Mouse (Mus musculus) midbrain, embryonic 16.5 days (tissue): ENCODE results near the gene Gm20696. TPM values are rescaled to one million over a fixed set of nuclear protein-coding genes. Genes with fewer than 3 reads are reported as not detected.

Experiments used
- ATAC-seq: fragments of 200-750 bp; cut with Nextera tagmentation; 2 replicates; pipeline ENCODE4 v1.8.0; 2017; ENCODE audit warnings: moderate TSS enrichment
- H3K27ac ChIP-seq: fragments of 300-500 bp; sonication (generic); 2 replicates; pipeline ENCODE4 v1.5.1; 2014; ENCODE audit warnings: mild to moderate bottlenecking, low read length, mixed read lengths
- H3K27me3 ChIP-seq: fragments of 300-500 bp; sonication (generic); 2 replicates; pipeline ENCODE4 v1.6.1; 2014; ENCODE audit warnings: low read depth, low read length, mixed read lengths; ENCODE audit not compliant: control insufficient read depth, insufficient read depth
- H3K36me3 ChIP-seq: fragments of 300-500 bp; sonication (generic); 2 replicates; pipeline ENCODE4 v1.6.1; 2014; ENCODE audit warnings: mild to moderate bottlenecking, low read length, moderate library complexity, mixed read lengths; ENCODE audit not compliant: control insufficient read depth, insufficient read depth
- H3K4me1 ChIP-seq: fragments of 300-500 bp; sonication (generic); 2 replicates; pipeline ENCODE4 v1.6.1; 2014; ENCODE audit warnings: mild to moderate bottlenecking, low read length, mixed read lengths; ENCODE audit not compliant: control insufficient read depth, insufficient read depth
- H3K4me2 ChIP-seq: fragments of 300-500 bp; sonication (generic); 2 replicates; pipeline ENCODE4 v1.6.1; 2014; ENCODE audit warnings: mild to moderate bottlenecking, low read length, mixed read lengths
- H3K4me3 ChIP-seq: fragments of 300-500 bp; sonication (generic); 2 replicates; pipeline ENCODE4 v1.5.1; 2014; ENCODE audit warnings: low read depth, mild to moderate bottlenecking, low read length, moderate library complexity, mixed read lengths
- H3K9ac ChIP-seq: fragments of 300-500 bp; sonication (generic); 2 replicates; pipeline ENCODE4 v1.6.1; 2014; ENCODE audit warnings: low read depth, low read length, mixed read lengths
- H3K9me3 ChIP-seq: fragments of 300-500 bp; sonication (generic); replicated peaks from 2 replicates; pipeline ENCODE4 v1.6.1; 2014; ENCODE audit warnings: mild to moderate bottlenecking, low read length, mixed read lengths; ENCODE audit not compliant: control insufficient read depth, poor library complexity, severe bottlenecking
- WGBS: fragments of 180-500 bp; shearing (Covaris S2); extraction: QIAGEN DNeasy Blood & Tissue Kit; methylation state at CpG from one replicate; pipeline ENCODE4 v1.1.7; 2014; 5-methylcytosine and 5-hydroxymethylcytosine counted together
- polyA plus RNA-seq: library from polyadenylated mRNA; unstranded; fragments of >200 nt; fragmentation: Nextera tagmentation; extraction: Ambion mirVana; gene quantifications from 2 replicates; pipeline ENCODE4 v1.2.1, GENCODE M21; 2015

Gene Gm20696
- polyA plus RNA-seq, 1 experiment from 2014 or later = 2.4 TPM

- Histone ChIP-seq H3K4me3 (0 out of 2 replicates have a peak overlapping the region, but pooled peaks have one; percentile 5), H3K36me3 (no peaks in the 10 kb centered on the region), H3K27me3 (no peaks in the 10 kb centered on the region), H3K4me1 (peaks cover 13% of the 10 kb centered on the region), H3K9ac (peak overlapping the region; percentile 15; the same call in 1 of the 2 replicates), H3K27ac (peak overlapping the region; percentile 51), H3K4me2 (peak overlapping the region; percentile 46), H3K9me3 (no peaks in the 10 kb centered on the region)
- ATAC-seq = peak; percentile 93
- 23% methylated on average over 20 of the region's 20 CpGs for WGBS
Observed at GRCm38 (mm10) chr6:99485217-99485883, 181.2 kb downstream of the Gm20696 start.

DNA sequence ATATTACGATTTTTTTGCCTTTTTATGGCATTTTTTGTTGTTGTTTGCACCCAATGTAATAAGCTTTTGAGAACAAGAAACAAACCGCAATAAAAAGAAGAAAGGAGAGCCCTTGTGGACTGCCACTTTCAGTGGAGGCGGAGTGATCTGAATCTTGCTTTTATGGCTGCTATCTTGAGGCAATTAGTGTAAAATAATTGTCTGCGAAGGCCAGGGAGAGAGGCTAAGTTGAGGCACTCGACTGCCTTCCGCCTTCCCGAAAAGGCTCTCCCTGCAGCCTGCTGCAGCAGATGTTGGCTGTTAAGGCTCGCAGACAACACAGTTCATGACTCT is 181.7 kb downstream of the Gm20696 start:
- no peaks in the 10 kb centered on the region for H3K27me3 ChIP-seq
- H3K4me1 ChIP-seq = peaks cover 13% of the 10 kb centered on the region
- 0 out of 2 replicates have a peak overlapping the region, but pooled peaks have one; percentile 5 for H3K4me3 ChIP-seq
- peak overlapping the region; percentile 46 for H3K4me2 ChIP-seq
- no peak for ATAC-seq
- H3K36me3 ChIP-seq = no peaks in the 10 kb centered on the region
- H3K9me3 ChIP-seq = no peaks in the 10 kb centered on the region
- WGBS = 45% methylated on average over 8 of the region's 8 CpGs
- H3K27ac ChIP-seq = peak overlapping the region; percentile 51
- peak overlapping the region; percentile 15; the same call in 1 of the 2 replicates for H3K9ac ChIP-seq

GRCm38 (mm10) chr6:99484197-99484725 is 182.3 kb downstream of the Gm20696 start:
- 91% methylated on average over 7 of the region's 7 CpGs for WGBS
- Histone ChIP-seq H3K9ac (no peak overlapping the region), H3K36me3 (no peaks in the 10 kb centered on the region), H3K4me3 (no peak overlapping the region), H3K4me2 (no peak overlapping the region), H3K9me3 (no peaks in the 10 kb centered on the region), H3K27me3 (no peaks in the 10 kb centered on the region), H3K27ac (no peak overlapping the region), H3K4me1 (peaks cover 13% of the 10 kb centered on the region)
- no peak for ATAC-seq

- no peaks in the 10 kb centered on the region for H3K36me3 ChIP-seq
- H3K27me3 ChIP-seq = no peaks in the 10 kb centered on the region
- peaks cover 13% of the 10 kb centered on the region for H3K4me1 ChIP-seq
- H3K4me2 ChIP-seq = no peak overlapping the region
- H3K9me3 ChIP-seq = no peaks in the 10 kb centered on the region
- no peak for ATAC-seq
- 85% methylated on average over 10 of the region's 10 CpGs for WGBS
- H3K4me3 ChIP-seq = no peak overlapping the region
- no peak overlapping the region for H3K9ac ChIP-seq
- H3K27ac ChIP-seq = no peak overlapping the region
Observed at GRCm38 (mm10) chr6:99483556-99483955, 183.0 kb downstream of the Gm20696 start.

DNA sequence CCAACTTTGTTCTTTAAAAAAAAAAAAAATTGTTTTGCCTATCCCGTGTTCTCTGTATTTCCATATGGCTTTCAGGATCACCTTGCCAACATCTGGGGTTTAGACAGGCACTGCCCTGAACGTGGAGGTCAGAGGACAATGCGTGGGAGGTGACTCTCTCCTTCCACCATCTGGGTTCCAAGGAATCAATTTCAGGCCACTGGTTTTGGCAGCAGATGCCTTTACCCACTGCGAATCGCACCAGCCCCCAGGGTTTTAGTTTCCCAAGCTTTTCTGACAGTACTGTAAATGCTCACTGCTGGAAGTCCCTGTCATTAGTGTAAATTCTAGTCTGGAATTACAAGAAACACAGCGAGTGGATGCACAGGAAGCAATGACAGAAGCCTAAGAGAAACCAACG is 185.0 kb downstream of the Gm20696 start:
- 75% methylated on average over 7 of the region's 7 CpGs for WGBS
- peaks cover 13% of the 10 kb centered on the region for H3K4me1 ChIP-seq
- ATAC-seq = no peak

DNA sequence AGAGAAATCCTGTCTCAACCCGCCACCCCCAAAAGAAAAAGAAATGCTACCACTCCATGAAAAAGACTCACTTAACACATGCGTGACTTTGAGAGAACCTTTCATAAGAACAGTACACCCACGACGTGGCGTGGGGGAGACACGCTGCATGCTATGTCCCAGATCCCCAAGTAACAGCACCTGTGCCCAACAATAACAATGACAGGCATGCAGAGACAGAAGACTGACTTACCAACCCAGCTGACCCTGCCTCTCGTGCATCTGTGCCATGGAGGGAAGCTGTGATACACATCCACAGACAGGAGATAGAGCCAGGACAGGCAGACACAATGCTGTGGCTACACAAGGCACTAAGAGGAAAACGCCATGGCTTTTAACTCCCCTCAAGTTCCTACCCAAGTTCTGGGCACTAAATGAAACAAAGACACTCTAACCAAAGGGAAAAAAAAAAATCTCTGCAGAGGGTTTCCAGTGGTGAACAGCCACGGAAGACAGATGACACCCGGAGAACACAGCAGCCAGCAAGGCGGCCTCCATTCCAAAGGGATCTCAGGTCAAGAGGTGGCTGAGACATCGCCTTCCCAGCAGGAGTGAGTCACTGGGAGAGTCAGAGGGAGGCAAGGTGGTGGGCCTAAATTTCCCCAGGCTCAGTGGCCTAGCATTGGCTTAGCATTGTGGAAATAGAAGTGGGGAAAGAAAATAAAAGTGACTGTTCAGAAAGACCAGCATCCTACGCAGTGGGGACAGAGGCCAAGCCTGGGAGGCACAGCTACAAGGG is 187.5 kb downstream of the Gm20696 start:
- Histone ChIP-seq H3K4me1 (no peaks in the 10 kb centered on the region), H3K9me3 (no peaks in the 10 kb centered on the region), H3K9ac (no peak overlapping the region), H3K36me3 (no peaks in the 10 kb centered on the region), H3K4me2 (no peak overlapping the region), H3K27me3 (no peaks in the 10 kb centered on the region), H3K27ac (no peak overlapping the region), H3K4me3 (no peak overlapping the region)
- 94% methylated on average over 13 of the region's 13 CpGs for WGBS
- ATAC-seq = no peak

More for the DNA sequence above, 185.0 kb downstream of the Gm20696 start:
- Histone ChIP-seq H3K9ac (no peak overlapping the region), H3K4me3 (no peak overlapping the region), H3K36me3 (no peaks in the 10 kb centered on the region), H3K27me3 (no peaks in the 10 kb centered on the region), H3K4me2 (no peak overlapping the region), H3K27ac (no peak overlapping the region), H3K9me3 (no peaks in the 10 kb centered on the region)

DNA sequence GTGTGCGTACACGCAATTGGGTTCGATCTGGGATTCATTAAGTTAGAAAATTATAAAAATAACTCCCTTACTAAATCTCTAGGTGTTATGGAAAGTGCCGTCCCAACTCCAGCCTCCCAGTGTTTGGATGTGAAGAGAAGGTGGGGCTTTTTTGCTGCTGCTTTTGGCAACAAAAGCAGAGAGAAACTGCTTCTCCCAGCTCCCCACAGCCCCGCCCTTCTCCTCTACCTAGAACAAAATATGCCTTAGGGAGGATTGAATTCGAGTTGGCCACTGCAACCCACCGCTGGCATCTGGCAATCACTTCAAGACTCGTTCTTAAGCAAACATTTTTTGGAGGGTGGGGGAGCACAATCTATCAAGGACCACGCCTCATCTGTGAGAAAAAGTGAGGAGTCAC is 191.6 kb downstream of the Gm20696 start:
- no peak overlapping the region for H3K4me2 ChIP-seq
- ATAC-seq = no peak
- H3K27ac ChIP-seq = no peak overlapping the region
- H3K27me3 ChIP-seq = no peaks in the 10 kb centered on the region
- no peak overlapping the region for H3K4me3 ChIP-seq
- no peak overlapping the region for H3K9ac ChIP-seq
- H3K9me3 ChIP-seq = no peaks in the 10 kb centered on the region
- H3K36me3 ChIP-seq = no peaks in the 10 kb centered on the region
- 90% methylated on average over 9 of the region's 9 CpGs for WGBS
- no peaks in the 10 kb centered on the region for H3K4me1 ChIP-seq

- H3K27me3 ChIP-seq = no peaks in the 10 kb centered on the region
- 69% methylated on average over 5 of the region's 5 CpGs for WGBS
- ATAC-seq = no peak
- H3K4me1 ChIP-seq = peaks cover 7% of the 10 kb centered on the region; the same call in 1 of the 2 replicates
- H3K27ac ChIP-seq = no peak overlapping the region
- H3K36me3 ChIP-seq = no peaks in the 10 kb centered on the region
- H3K4me3 ChIP-seq = no peak overlapping the region
- H3K4me2 ChIP-seq = no peak overlapping the region
- no peaks in the 10 kb centered on the region for H3K9me3 ChIP-seq
- H3K9ac ChIP-seq = no peak overlapping the region
Observed at GRCm38 (mm10) chr6:99470906-99471305, 195.7 kb downstream of the Gm20696 start.
